Mouse (Mus musculus) embryonic facial prominence, embryonic 11.5 days (tissue): ENCODE measurements around the gene Gnas. TPM values are rescaled to one million over a fixed set of nuclear protein-coding genes. Genes with fewer than 3 reads are reported as not detected.
A peak's percentile ranks its signal among the peaks of the same experiment; 100 is the strongest.

Source experiments
- ATAC-seq: fragments of 200-750 bp; cut with Nextera tagmentation; replicated peaks from 2 replicates; pipeline ENCODE4 v1.8.0; 2017; ENCODE audit warnings: low read depth; ENCODE audit not compliant: insufficient number of reproducible peaks, low FRiP score, low TSS enrichment
- DNase-seq: peaks from one replicate; pipeline ENCODE4 v3.0.0-alpha.2; 2015; ENCODE audit warnings: low spot score
- H3K27ac ChIP-seq: fragments of 300-500 bp; sonication (generic); replicated peaks from 2 replicates; pipeline ENCODE4 v1.5.1; 2014; ENCODE audit warnings: mild to moderate bottlenecking, low read depth, low read length, control low read depth
- H3K27me3 ChIP-seq: fragments of 300-500 bp; sonication (generic); 2 replicates; pipeline ENCODE4 v1.6.1; 2014; ENCODE audit warnings: mild to moderate bottlenecking, low read length, moderate library complexity, mixed read lengths; ENCODE audit not compliant: control insufficient read depth, insufficient read depth
- H3K36me3 ChIP-seq: fragments of 300-500 bp; sonication (generic); replicated peaks from 2 replicates; pipeline ENCODE4 v1.6.1; 2014; ENCODE audit warnings: low read depth, mild to moderate bottlenecking, low read length, moderate library complexity, mixed read lengths; ENCODE audit not compliant: control insufficient read depth, insufficient read depth
- H3K4me1 ChIP-seq: fragments of 300-500 bp; sonication (generic); 2 replicates; pipeline ENCODE4 v1.6.1; 2014; ENCODE audit warnings: low read length, mixed read lengths; ENCODE audit not compliant: control insufficient read depth, insufficient read depth
- H3K4me2 ChIP-seq: fragments of 300-500 bp; sonication (generic); 2 replicates; pipeline ENCODE4 v1.6.1; 2014; ENCODE audit warnings: low read depth, mild to moderate bottlenecking, control low read depth, low read length, moderate library complexity
- H3K4me3 ChIP-seq: fragments of 300-500 bp; sonication (generic); 2 replicates; pipeline ENCODE4 v1.5.1; 2014; ENCODE audit warnings: low read depth, low read length, control low read depth
- H3K9ac ChIP-seq: fragments of 300-500 bp; sonication (generic); replicated peaks from 2 replicates; pipeline ENCODE4 v1.6.1; 2014; ENCODE audit warnings: mild to moderate bottlenecking, control low read depth, low read length
- H3K9me3 ChIP-seq: fragments of 300-500 bp; sonication (generic); replicated peaks from 2 replicates; pipeline ENCODE4 v1.6.1; 2016; ENCODE audit warnings: mild to moderate bottlenecking, low read length, inconsistent platforms, mixed read lengths; ENCODE audit not compliant: control insufficient read depth
- WGBS: fragments of 180-500 bp; shearing (Covaris S2); extraction: QIAGEN DNeasy Blood & Tissue Kit; methylation state at CpG from one replicate; pipeline ENCODE4 v1.1.7; 2014; 5-methylcytosine and 5-hydroxymethylcytosine counted together
- polyA plus RNA-seq: library from polyadenylated mRNA; unstranded; fragments of >200 nt; fragmentation: Nextera tagmentation; extraction: Ambion mirVana; gene quantifications from 2 replicates; pipeline ENCODE4 v1.2.1, GENCODE M21; 2014

Gene Gnas
- polyA plus RNA-seq, 1 experiment from 2014 or later: 1,397 TPM

DNA sequence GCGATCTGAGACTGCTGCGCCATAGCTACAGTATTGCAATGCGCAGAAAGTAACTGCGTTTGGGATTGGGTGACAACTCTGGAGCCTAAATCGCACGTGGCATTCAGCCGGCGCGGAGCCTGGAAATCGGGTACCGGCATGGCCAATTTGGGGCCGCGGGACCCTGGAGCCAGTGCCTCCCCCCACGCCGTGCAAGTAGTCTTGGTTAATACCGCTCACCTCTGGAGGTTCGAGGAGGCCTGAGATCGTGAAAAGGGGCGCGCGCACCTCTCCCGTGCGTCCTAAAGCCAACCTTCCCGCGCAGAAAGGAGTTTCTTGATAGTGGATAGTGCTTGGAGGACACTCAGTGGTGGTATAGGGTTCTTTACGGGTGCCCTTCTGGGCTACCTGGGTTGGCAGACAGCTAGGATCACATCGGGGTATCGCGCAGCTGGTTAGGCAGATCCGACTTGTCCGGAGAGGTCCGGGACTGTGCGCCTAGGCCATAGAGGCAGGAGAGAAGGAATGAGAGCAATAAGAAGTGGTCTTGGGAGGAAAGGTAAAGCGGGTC lies 1.9 kb downstream of the Gnas start:
- Histone ChIP-seq H3K36me3 (peaks cover 28% of the 10 kb centered on the region), H3K9ac (no peak overlapping the region), H3K4me1 (no peaks in the 10 kb centered on the region), H3K4me3 (peak overlapping the region; percentile 1; the same call in 1 of the 2 replicates), H3K27ac (no peak overlapping the region), H3K9me3 (no peaks in the 10 kb centered on the region), H3K27me3 (peaks cover 31% of the 10 kb centered on the region), H3K4me2 (peak overlapping the region; percentile 1; the same call in 1 of the 2 replicates)
- ATAC-seq: no peak
- WGBS: 42% methylated on average over 34 of the region's 34 CpGs
- DNase-seq: no peak

DNA sequence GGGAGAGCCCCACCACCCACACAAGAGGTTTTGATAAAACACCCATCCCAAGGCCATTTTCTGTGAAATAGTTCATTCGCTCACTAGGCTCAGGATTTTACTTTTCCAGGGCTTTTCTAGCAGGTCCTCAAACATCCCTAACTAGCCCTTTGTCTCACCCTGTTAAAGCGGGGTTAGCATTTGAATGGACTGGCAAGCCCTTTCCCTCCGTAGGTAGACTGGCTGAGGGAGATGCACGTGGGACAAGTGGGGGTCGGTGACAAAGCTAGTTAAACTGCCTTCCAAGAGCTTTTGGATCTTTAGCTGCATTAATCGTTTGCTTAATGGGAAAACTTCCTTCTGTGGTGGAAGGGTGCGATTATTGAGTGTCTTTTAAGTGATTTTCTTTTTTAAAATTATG lies 3.8 kb downstream of the Gnas start:
- 33% methylated on average over 7 of the region's 7 CpGs for WGBS

DNA sequence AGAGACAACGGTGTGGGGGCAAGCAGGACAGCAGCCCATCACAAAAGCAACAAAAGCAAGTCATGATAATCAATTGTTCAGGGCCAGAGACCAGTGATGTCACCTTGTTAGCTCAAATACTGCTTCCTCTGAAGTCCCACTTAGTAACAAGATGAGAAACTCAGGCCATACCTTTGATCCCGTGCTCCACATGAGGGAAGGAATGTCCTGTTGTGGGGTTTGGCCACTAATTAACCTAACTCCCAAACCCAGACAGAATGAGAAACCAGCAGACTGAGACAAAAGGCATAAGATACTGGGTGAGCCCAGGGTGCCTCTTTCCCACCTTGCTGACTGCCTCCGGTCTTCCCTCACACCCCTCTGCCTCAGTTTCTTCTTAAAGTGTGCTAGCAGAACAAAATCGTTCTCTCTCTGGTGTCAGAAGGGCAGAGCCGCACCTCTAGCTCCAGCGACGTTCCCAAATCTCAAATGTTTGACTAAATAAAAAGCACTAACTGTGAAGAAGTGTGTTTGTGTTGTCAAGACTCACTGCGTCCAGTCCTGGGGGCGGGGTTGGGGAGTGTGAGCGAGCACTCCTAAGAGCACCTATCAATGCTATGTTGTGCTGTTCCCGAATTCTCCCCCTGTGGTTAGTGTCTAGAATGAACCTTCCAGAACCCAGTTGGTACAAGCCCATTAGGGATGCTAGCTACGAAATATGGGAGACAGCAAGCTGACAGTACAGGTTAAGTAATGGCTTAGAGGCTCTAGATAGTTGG lies 4.7 kb downstream of the Gnas start:
- no peak overlapping the region for H3K9ac ChIP-seq
- H3K27ac ChIP-seq: no peak overlapping the region
- no peak for ATAC-seq
- peaks cover 26% of the 10 kb centered on the region for H3K36me3 ChIP-seq
- no peak overlapping the region for H3K4me3 ChIP-seq
- no peak for DNase-seq
- no peaks in the 10 kb centered on the region; the same call in 1 of the 2 replicates for H3K4me1 ChIP-seq
- H3K27me3 ChIP-seq: peaks cover 31% of the 10 kb centered on the region
- H3K9me3 ChIP-seq: no peaks in the 10 kb centered on the region
- H3K4me2 ChIP-seq: no peak overlapping the region
- 55% methylated on average over 12 of the region's 12 CpGs for WGBS

More for the DNA sequence above, 3.8 kb downstream of the Gnas start:
- Histone ChIP-seq H3K36me3 (peaks cover 26% of the 10 kb centered on the region), H3K27ac (no peak overlapping the region), H3K4me1 (no peaks in the 10 kb centered on the region; the same call in 1 of the 2 replicates), H3K9me3 (no peaks in the 10 kb centered on the region), H3K4me2 (no peak overlapping the region), H3K9ac (no peak overlapping the region), H3K4me3 (no peak overlapping the region), H3K27me3 (peaks cover 31% of the 10 kb centered on the region)
- DNase-seq (no peak), ATAC-seq (no peak)

DNA sequence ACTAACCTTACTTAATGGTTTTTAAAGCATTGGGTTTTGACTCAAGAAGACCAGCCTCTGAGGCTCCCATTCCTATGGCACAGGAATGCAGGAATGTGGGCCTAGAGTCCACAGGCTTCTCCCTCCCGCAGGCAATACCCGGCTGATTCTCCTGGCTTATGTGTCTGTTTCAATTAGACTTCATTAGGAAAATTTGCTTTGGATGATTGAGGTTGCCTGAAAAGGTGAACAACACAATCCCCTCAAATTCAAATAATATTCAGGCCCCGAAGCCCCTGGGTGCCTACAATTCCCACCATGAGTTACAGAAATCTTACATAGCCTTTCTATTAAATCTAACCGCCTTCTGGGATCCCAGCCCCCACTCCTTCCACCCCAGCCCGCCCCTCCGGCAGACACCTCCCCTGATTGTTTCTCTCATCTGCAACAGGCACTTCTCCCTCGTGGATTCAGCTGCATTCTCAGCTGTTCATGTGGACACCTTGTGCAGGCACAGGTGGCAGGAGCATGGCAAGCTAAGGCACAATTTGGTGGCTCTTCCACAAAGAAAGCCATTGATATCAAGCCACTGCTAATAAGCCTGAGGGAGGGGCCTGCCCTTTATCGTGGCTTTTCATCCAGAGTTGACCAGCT lies 7.0 kb downstream of the Gnas start:
- 50% methylated on average over 8 of the region's 8 CpGs for WGBS
- no peak for ATAC-seq
- Histone ChIP-seq H3K9me3 (peaks cover 7% of the 10 kb centered on the region; the same call in 1 of the 2 replicates), H3K4me3 (no peak overlapping the region), H3K27me3 (peaks cover 11% of the 10 kb centered on the region), H3K36me3 (peaks cover 3% of the 10 kb centered on the region; the same call in 1 of the 2 replicates), H3K27ac (no peak overlapping the region), H3K9ac (no peak overlapping the region), H3K4me1 (no peaks in the 10 kb centered on the region; the same call in 1 of the 2 replicates), H3K4me2 (peak overlapping the region; percentile 27; the same call in 1 of the 2 replicates)
- no peak for DNase-seq

DNA sequence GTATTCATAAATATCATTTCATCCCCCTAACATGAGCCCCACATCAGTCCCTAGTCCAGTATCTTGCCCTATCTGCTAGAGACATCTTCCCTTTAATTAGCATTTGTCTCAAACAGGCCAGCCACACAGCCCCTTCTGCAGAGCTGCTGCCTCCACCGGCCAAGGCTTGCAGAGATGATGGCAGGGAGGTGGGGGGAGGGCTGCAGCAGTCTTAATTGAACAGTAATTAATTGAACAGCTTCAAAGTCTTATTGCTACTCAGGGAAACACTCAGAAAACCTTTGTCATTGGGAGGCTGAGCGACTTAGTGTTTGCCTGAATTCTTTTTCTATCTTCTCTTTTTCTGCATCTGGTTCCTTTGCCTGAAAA lies 7.5 kb downstream of the Gnas start:
- Histone ChIP-seq H3K4me1 (no peaks in the 10 kb centered on the region; the same call in 1 of the 2 replicates), H3K27me3 (peaks cover 7% of the 10 kb centered on the region), H3K4me2 (peak overlapping the region; percentile 27), H3K4me3 (no peak overlapping the region), H3K9ac (no peak overlapping the region), H3K9me3 (peaks cover 7% of the 10 kb centered on the region; the same call in 1 of the 2 replicates), H3K36me3 (no peaks in the 10 kb centered on the region), H3K27ac (no peak overlapping the region)
- WGBS: 44% methylated on average over 2 of the region's 2 CpGs
- ATAC-seq (no peak), DNase-seq (no peak)

- Histone ChIP-seq H3K4me2 (peak overlapping the region; percentile 43; the same call in 1 of the 2 replicates), H3K36me3 (no peaks in the 10 kb centered on the region), H3K4me3 (peak overlapping the region; percentile 60), H3K27me3 (peaks cover 22% of the 10 kb centered on the region), H3K27ac (no peak overlapping the region), H3K9ac (peak overlapping the region; percentile 82), H3K4me1 (no peaks in the 10 kb centered on the region; the same call in 1 of the 2 replicates), H3K9me3 (peaks cover 26% of the 10 kb centered on the region)
- ATAC-seq (no peak), DNase-seq (peak; percentile 67)
- 52% methylated on average over 8 of the region's 8 CpGs for WGBS
These were observed 10.3 kb downstream of the Gnas start for GRCm38 (mm10) chr2:174294457-174294856.

GRCm38 (mm10) chr2:174295175-174295899 lies 11.2 kb downstream of the Gnas start:
- peak overlapping the region; percentile 60 for H3K4me3 ChIP-seq
- peaks cover 34% of the 10 kb centered on the region for H3K9me3 ChIP-seq
- ATAC-seq: peak; percentile 88
- peak; percentile 94 for DNase-seq
- WGBS: 45% methylated on average over 36 of the region's 36 CpGs
- no peaks in the 10 kb centered on the region for H3K36me3 ChIP-seq
- H3K9ac ChIP-seq: peak overlapping the region; percentile 82
- H3K27me3 ChIP-seq: peaks cover 26% of the 10 kb centered on the region
- H3K4me2 ChIP-seq: peak overlapping the region; percentile 49
- no peaks in the 10 kb centered on the region; the same call in 1 of the 2 replicates for H3K4me1 ChIP-seq
- H3K27ac ChIP-seq: peak overlapping the region; percentile 60
